In the genomic region with DNA sequence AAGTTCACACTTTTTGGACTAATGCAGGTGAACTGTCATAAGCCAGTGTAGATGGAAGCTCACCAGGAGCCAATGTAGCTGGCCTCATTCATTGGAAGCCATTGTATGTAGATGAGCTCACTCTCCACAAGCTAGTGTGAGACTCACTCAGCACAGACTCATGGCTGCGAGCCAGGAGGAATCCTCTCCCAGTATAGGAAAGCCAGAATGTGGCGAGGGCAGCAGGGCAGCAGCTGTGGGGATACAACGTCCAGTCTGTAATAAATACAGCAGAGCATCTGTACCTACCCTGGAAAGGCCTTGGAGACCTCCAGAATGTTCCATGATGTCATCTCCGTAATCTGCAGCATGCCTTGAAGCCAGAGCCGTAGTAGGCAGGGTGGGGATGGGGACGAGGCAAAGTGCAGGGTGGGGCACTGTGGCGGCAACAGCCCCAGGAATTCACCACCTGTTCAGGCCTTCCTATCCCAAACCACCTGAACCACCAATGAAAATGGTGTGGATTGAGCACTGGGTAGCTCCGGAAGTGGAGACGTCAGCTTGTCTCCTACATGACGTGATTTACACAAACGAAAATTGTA, we compare ENCODE assay signal across 15 mouse cellular contexts.
DNase-seq lines count a peak whose midpoint lies in the region; ATAC-seq and TF ChIP-seq lines count a peak whose summit lies in the region.
"Had no signal": no experiment of that assay in that cellular context is flagged by ENCODE, and none has a peak within 500 bp of the region (broad histone marks: within the 10 kb centered on the region; RNA-seq: fewer than 3 reads in every experiment).

No protein-coding gene starts in this region.

- H3K27ac ChIP-seq in lung, postnatal 0 days (ENCODE audit: low read length): no peak overlapping the region
- H3K27ac ChIP-seq in intestine, postnatal 0 days (ENCODE audit: low read depth, low read length): no peak overlapping the region
- H3K27ac ChIP-seq in thymus, adult 2 months (ENCODE audit: control insufficient read depth, insufficient read depth, low read length): no peak overlapping the region
- H3K27ac ChIP-seq: liver, embryonic 15.5 days had no signal

- TF ChIP-seq CTCF in lung, postnatal 0 days (IDR thresholded peaks at IDR 0.05): no peak
- no peak for TF ChIP-seq CTCF in lung, adult 2 months (IDR thresholded peaks at IDR 0.05; ENCODE audit: insufficient read depth, low read length)
- TF ChIP-seq CTCF in intestine, postnatal 0 days (IDR thresholded peaks at IDR 0.05; ENCODE audit: low read depth): no peak
- TF ChIP-seq CTCF in thymus, adult 2 months (IDR thresholded peaks at IDR 0.05; ENCODE audit: borderline replicate concordance, control insufficient read depth, extremely low read depth, insufficient read depth, low read length, poor library complexity): no peak

- H3K27me3 ChIP-seq in lung, postnatal 0 days (replicated peaks; ENCODE audit: insufficient read depth, low read length): no peaks in the 10 kb centered on the region
- no peaks in the 10 kb centered on the region for H3K27me3 ChIP-seq in intestine, postnatal 0 days (replicated peaks; ENCODE audit: control insufficient read depth, insufficient read depth, low read length)
- no peaks in the 10 kb centered on the region for H3K27me3 ChIP-seq in thymus, adult 2 months (ENCODE audit: control insufficient read depth, insufficient read depth, low read length)
- H3K27me3 ChIP-seq: CH12.LX; liver, embryonic 15.5 days had no signal

- TF ChIP-seq POLR2A in lung, adult 2 months (IDR thresholded peaks at IDR 0.05; ENCODE audit: borderline replicate concordance, extremely low read depth, low read depth, low read length): no peak
- no peak for TF ChIP-seq POLR2A in thymus, adult 2 months (IDR thresholded peaks at IDR 0.05; ENCODE audit: control insufficient read depth, extremely low read depth, insufficient read depth, low read length, poor library complexity)

- peak; percentile 25; the same call in 1 of the 2 replicates for ATAC-seq in lung, postnatal 0 days
- peak; percentile 57 for ATAC-seq in intestine, postnatal 0 days
- ATAC-seq: forebrain, embryonic 16.5 days had no signal

- no peak overlapping the region for H3K9ac ChIP-seq in lung, postnatal 0 days (replicated peaks; ENCODE audit: low read depth)
- no peak overlapping the region for H3K9ac ChIP-seq in intestine, postnatal 0 days (ENCODE audit: low read depth, low read length)
- H3K9ac ChIP-seq: liver, embryonic 15.5 days had no signal

- H3K9me3 ChIP-seq in lung, postnatal 0 days (ENCODE audit: low read length): no peaks in the 10 kb centered on the region
- H3K9me3 ChIP-seq in intestine, postnatal 0 days (ENCODE audit: control insufficient read depth): no peaks in the 10 kb centered on the region
- H3K9me3 ChIP-seq: liver, embryonic 15.5 days had no signal

- DNase-seq in adrenal gland, postnatal 25 days: peak; percentile 22
- DNase-seq in adrenal gland, adult 18-20 months (ENCODE audit: low spot score in 2 of 2): no peak
- DNase-seq in heart, postnatal 4 days: peak; percentile 41
- DNase-seq in heart, postnatal 25 days (ENCODE audit: low spot score): no peak
- DNase-seq in lung, postnatal 0 days (ENCODE audit: low spot score): peak; percentile 15
- DNase-seq in lung, adult 2 months: no peak
- no peak for DNase-seq in thymus, adult 2 months
- DNase-seq: cerebellum, adult 18-20 months; gastrocnemius, postnatal 36 days; kidney, adult 11 months had no signal

- WGBS in lung, postnatal 0 days: 65% methylated on average over 11 of the region's 11 CpGs
- WGBS in lung, adult 2 months: 68% methylated on average over 11 of the region's 11 CpGs
- WGBS in intestine, postnatal 0 days: 48% methylated on average over 11 of the region's 11 CpGs
- WGBS in thymus, adult 2 months: 94% methylated on average over 11 of the region's 11 CpGs

- no peaks in the 10 kb centered on the region for H3K36me3 ChIP-seq in lung, postnatal 0 days (ENCODE audit: insufficient read depth, low read length)
- H3K36me3 ChIP-seq in intestine, postnatal 0 days (ENCODE audit: control insufficient read depth, insufficient read depth): no peaks in the 10 kb centered on the region
- H3K36me3 ChIP-seq in thymus, adult 2 months (ENCODE audit: control insufficient read depth, insufficient read depth, low read length): no peaks in the 10 kb centered on the region
- H3K36me3 ChIP-seq: liver, embryonic 15.5 days had no signal

- no peak overlapping the region for H3K4me2 ChIP-seq in lung, postnatal 0 days (replicated peaks; ENCODE audit: low read depth, low read length)
- no peak overlapping the region for H3K4me2 ChIP-seq in intestine, postnatal 0 days (replicated peaks; ENCODE audit: low read depth)
- H3K4me2 ChIP-seq: liver, embryonic 15.5 days had no signal

- TF ChIP-seq EP300 in lung, postnatal 0 days (IDR thresholded peaks at IDR 0.05): no peak

- intact Hi-C loops in heart, postnatal 25 days (cut with DNase I): no loop called here

- no peak overlapping the region for H3K4me3 ChIP-seq in lung, postnatal 0 days (ENCODE audit: low read depth, low read length)
- no peak overlapping the region for H3K4me3 ChIP-seq in lung, adult 2 months (replicated peaks; ENCODE audit: extremely low read depth, low read depth, low read length)
- no peak overlapping the region for H3K4me3 ChIP-seq in intestine, postnatal 0 days (ENCODE audit: low read depth, low read length)
- no peak overlapping the region for H3K4me3 ChIP-seq in thymus, adult 2 months (ENCODE audit: control insufficient read depth, insufficient read depth, low read length)
- H3K4me3 ChIP-seq: erythroblast, embryonic 14.5 days; liver, embryonic 15.5 days had no signal

- peaks cover 3% of the 10 kb centered on the region; the same call in 1 of the 2 replicates for H3K4me1 ChIP-seq in lung, postnatal 0 days (ENCODE audit: insufficient read depth, low read depth, low read length)
- H3K4me1 ChIP-seq in lung, adult 2 months (ENCODE audit: control insufficient read depth, insufficient read depth, low read length): no peaks in the 10 kb centered on the region; the same call in 1 of the 2 replicates
- H3K4me1 ChIP-seq in intestine, postnatal 0 days (replicated peaks; ENCODE audit: control insufficient read depth, insufficient read depth, low read length): no peaks in the 10 kb centered on the region
- H3K4me1 ChIP-seq in thymus, adult 2 months (replicated peaks; ENCODE audit: control insufficient read depth, insufficient read depth, low read length): peaks cover 7% of the 10 kb centered on the region
- H3K4me1 ChIP-seq: liver, embryonic 15.5 days had no signal

Comparison
In these comparisons a context has a peak if more than half of its experiments do, and no peak if none do; other contexts are left out.
1. DNase-seq: peak in adrenal gland, postnatal 25 days (single experiment), heart, postnatal 4 days (single experiment) and lung, postnatal 0 days (single experiment); none in adrenal gland, adult 18-20 months (0 of 2), heart, postnatal 25 days (single experiment), lung, adult 2 months (single experiment) and thymus, adult 2 months (single experiment).